Mouse (Mus musculus) liver, adult 2 months (tissue): Measurements from ENCODE around the gene Ets1.

Source experiments
- CTCF ChIP-seq: fragments of 200-500 bp; IDR thresholded peaks from 2 replicates; pipeline ENCODE4 v1.5.1; 2011; ENCODE audit warnings: low read depth, low read length, control low read depth
- POLR2A ChIP-seq: fragments of 200-500 bp; IDR thresholded peaks from 2 replicates; pipeline ENCODE4 v1.6.1; 2011; ENCODE audit warnings: low read length, control low read depth; ENCODE audit not compliant: insufficient read depth; ENCODE audit errors: extremely low read depth

- TF ChIP-seq POLR2A = no peak
- TF ChIP-seq CTCF = no peak
Observed at GRCm38 (mm10) chr9:32752602-32753001, 116.6 kb downstream of the Ets1 start.
